Comparison of ENCODE assay signal across 24 mouse cellular contexts in genomic region chr1:166259526-166259925, GRCm38 (mm10). TPM values are rescaled to one million over a fixed set of nuclear protein-coding genes. Genes with fewer than 3 reads are reported as not detected.
A peak's percentile ranks its signal among the peaks of the same experiment; 100 is the strongest.
DNase-seq lines count a peak whose midpoint lies in the region; ATAC-seq lines count a peak whose summit lies in the region.
"Had no signal": no experiment of that assay in that cellular context is flagged by ENCODE, and none has a peak within 500 bp of the region (broad histone marks: within the 10 kb centered on the region; RNA-seq: fewer than 3 reads in every experiment).

No protein-coding gene starts in this region.

- no peak for DNase-seq in forebrain, embryonic 14.5 days (ENCODE audit: low spot score)
- DNase-seq in forebrain, embryonic 11.5 days (ENCODE audit: low spot score), result no peak
- DNase-seq in hindbrain, embryonic 10.5 days (ENCODE audit: low spot score), result no peak
- peak; percentile 49 for DNase-seq in brain, adult 2 months (ENCODE audit: low read depth, low spot score)
- DNase-seq in spleen, postnatal 10 days (ENCODE audit: low spot score in 2 of 2), result no peak
- DNase-seq in embryonic facial prominence, embryonic 10.5 days (ENCODE audit: low spot score), result no peak
- DNase-seq: adrenal gland, postnatal 14 days; cerebellum, adult 18-20 months; cerebellum, postnatal 25 days; gastrocnemius, postnatal 25 days; kidney, adult 11 months; lung, postnatal 4 days; retina, postnatal 1 day; right cerebral cortex, postnatal 4 days; thymus, postnatal 4 days had no signal

- H3K4me1 ChIP-seq in forebrain, embryonic 14.5 days (ENCODE audit: control insufficient read depth, insufficient read depth, low read length), result peaks cover 22% of the 10 kb centered on the region
- peaks cover 14% of the 10 kb centered on the region for H3K4me1 ChIP-seq in forebrain, embryonic 11.5 days (replicated peaks; ENCODE audit: control insufficient read depth, insufficient read depth, low read length)
- H3K4me1 ChIP-seq in hindbrain, embryonic 15.5 days (replicated peaks), result peaks cover 30% of the 10 kb centered on the region
- peaks cover 51% of the 10 kb centered on the region for H3K4me1 ChIP-seq in hindbrain, embryonic 10.5 days (replicated peaks)
- peaks cover 26% of the 10 kb centered on the region for H3K4me1 ChIP-seq in midbrain, embryonic 15.5 days
- H3K4me1 ChIP-seq in embryonic facial prominence, embryonic 10.5 days, result peaks cover 29% of the 10 kb centered on the region

- H3K9me3 ChIP-seq in forebrain, embryonic 14.5 days (replicated peaks; ENCODE audit: control insufficient read depth, low read length), result no peaks in the 10 kb centered on the region; the same call in 1 of the 2 replicates
- H3K9me3 ChIP-seq in forebrain, embryonic 11.5 days (ENCODE audit: control insufficient read depth, low read length), result no peaks in the 10 kb centered on the region; the same call in 1 of the 2 replicates
- no peaks in the 10 kb centered on the region for H3K9me3 ChIP-seq in hindbrain, embryonic 15.5 days
- H3K9me3 ChIP-seq in hindbrain, embryonic 10.5 days, result 0 out of 2 replicates have a peak, but pooled peaks cover 7% of the 10 kb centered on the region
- no peaks in the 10 kb centered on the region for H3K9me3 ChIP-seq in midbrain, embryonic 15.5 days
- no peaks in the 10 kb centered on the region for H3K9me3 ChIP-seq in embryonic facial prominence, embryonic 10.5 days
- H3K9me3 ChIP-seq: G1E; heart, embryonic 15.5 days; lung, embryonic 15.5 days had no signal

- H3K9ac ChIP-seq in forebrain, embryonic 14.5 days (ENCODE audit: low read length), result 0 out of 2 replicates have a peak overlapping the region, but pooled peaks have one; percentile 0
- H3K9ac ChIP-seq in forebrain, embryonic 11.5 days (ENCODE audit: low read length), result no peak overlapping the region
- no peak overlapping the region for H3K9ac ChIP-seq in hindbrain, embryonic 15.5 days
- no peak overlapping the region for H3K9ac ChIP-seq in midbrain, embryonic 15.5 days
- H3K9ac ChIP-seq: heart, embryonic 15.5 days; liver, embryonic 14.5 days; lung, embryonic 15.5 days had no signal

- H3K36me3 ChIP-seq in forebrain, embryonic 14.5 days (ENCODE audit: control insufficient read depth, insufficient read depth, low read length), result no peaks in the 10 kb centered on the region
- no peaks in the 10 kb centered on the region for H3K36me3 ChIP-seq in forebrain, embryonic 11.5 days (ENCODE audit: control insufficient read depth, insufficient read depth, low read length)
- no peaks in the 10 kb centered on the region for H3K36me3 ChIP-seq in hindbrain, embryonic 15.5 days
- H3K36me3 ChIP-seq in hindbrain, embryonic 10.5 days, result peaks cover 32% of the 10 kb centered on the region
- H3K36me3 ChIP-seq in midbrain, embryonic 15.5 days (replicated peaks), result no peaks in the 10 kb centered on the region
- H3K36me3 ChIP-seq in embryonic facial prominence, embryonic 10.5 days (replicated peaks), result peaks cover 7% of the 10 kb centered on the region; the same call in 1 of the 2 replicates
- H3K36me3 ChIP-seq: G1E; heart, embryonic 15.5 days; lung, embryonic 15.5 days had no signal

- no peak overlapping the region for H3K4me3 ChIP-seq in forebrain, embryonic 14.5 days (ENCODE audit: low read depth, low read length)
- H3K4me3 ChIP-seq in forebrain, embryonic 11.5 days (ENCODE audit: low read depth, low read length), result no peak overlapping the region
- no peak overlapping the region for H3K4me3 ChIP-seq in hindbrain, embryonic 15.5 days
- H3K4me3 ChIP-seq in hindbrain, embryonic 10.5 days, result no peak overlapping the region
- H3K4me3 ChIP-seq in midbrain, embryonic 15.5 days, result no peak overlapping the region
- H3K4me3 ChIP-seq in embryonic facial prominence, embryonic 10.5 days, result no peak overlapping the region
- H3K4me3 ChIP-seq: heart, embryonic 15.5 days; lung, embryonic 15.5 days had no signal

- H3K4me2 ChIP-seq in forebrain, embryonic 14.5 days (ENCODE audit: low read length), result no peak overlapping the region
- no peak overlapping the region for H3K4me2 ChIP-seq in forebrain, embryonic 11.5 days (ENCODE audit: low read depth, low read length, severe bottlenecking)
- H3K4me2 ChIP-seq in hindbrain, embryonic 15.5 days, result no peak overlapping the region
- peak overlapping the region; percentile 2; the same call in 1 of the 2 replicates for H3K4me2 ChIP-seq in midbrain, embryonic 15.5 days
- H3K4me2 ChIP-seq: heart, embryonic 15.5 days; lung, embryonic 15.5 days had no signal

- ATAC-seq in forebrain, embryonic 14.5 days, result no peak
- ATAC-seq in forebrain, embryonic 11.5 days (replicated peaks; ENCODE audit: low FRiP score), result no peak
- no peak for ATAC-seq in hindbrain, embryonic 15.5 days (ENCODE audit: low FRiP score, low read depth)
- ATAC-seq in midbrain, embryonic 15.5 days (replicated peaks), result no peak
- ATAC-seq: activated CD4-positive, CD25-positive, alpha-beta regulatory T cell, adult 4 months had no signal

- H3K27me3 ChIP-seq in forebrain, embryonic 14.5 days (replicated peaks; ENCODE audit: control insufficient read depth, insufficient read depth, low read length), result no peaks in the 10 kb centered on the region
- H3K27me3 ChIP-seq in forebrain, embryonic 11.5 days (ENCODE audit: control insufficient read depth, insufficient read depth, low read length), result no peaks in the 10 kb centered on the region
- no peaks in the 10 kb centered on the region for H3K27me3 ChIP-seq in hindbrain, embryonic 15.5 days
- peaks cover 16% of the 10 kb centered on the region; the same call in 1 of the 2 replicates for H3K27me3 ChIP-seq in hindbrain, embryonic 10.5 days (ENCODE audit: insufficient read depth, poor library complexity, severe bottlenecking)
- H3K27me3 ChIP-seq in midbrain, embryonic 15.5 days (replicated peaks), result no peaks in the 10 kb centered on the region
- peaks cover 35% of the 10 kb centered on the region for H3K27me3 ChIP-seq in embryonic facial prominence, embryonic 10.5 days (replicated peaks; ENCODE audit: low read depth, poor library complexity, severe bottlenecking)

- 83% methylated on average over 6 of the region's 6 CpGs for WGBS in forebrain, embryonic 14.5 days
- 84% methylated on average over 6 of the region's 6 CpGs for WGBS in forebrain, embryonic 11.5 days
- WGBS in hindbrain, embryonic 15.5 days, result 76% methylated on average over 6 of the region's 6 CpGs
- WGBS in hindbrain, embryonic 10.5 days, result 83% methylated on average over 6 of the region's 6 CpGs
- 64% methylated on average over 6 of the region's 6 CpGs for WGBS in midbrain, embryonic 15.5 days
- 80% methylated on average over 6 of the region's 6 CpGs for WGBS in embryonic facial prominence, embryonic 10.5 days

- no peak overlapping the region for H3K27ac ChIP-seq in forebrain, embryonic 14.5 days (ENCODE audit: low read depth, low read length)
- H3K27ac ChIP-seq in forebrain, embryonic 11.5 days (ENCODE audit: low read depth, low read length), result no peak overlapping the region
- peak overlapping the region; percentile 38; the same call in 1 of the 2 replicates for H3K27ac ChIP-seq in hindbrain, embryonic 15.5 days (replicated peaks)
- no peak overlapping the region for H3K27ac ChIP-seq in hindbrain, embryonic 10.5 days
- H3K27ac ChIP-seq in midbrain, embryonic 15.5 days, result 0 out of 2 replicates have a peak overlapping the region, but pooled peaks have one; percentile 1
- no peak overlapping the region for H3K27ac ChIP-seq in embryonic facial prominence, embryonic 10.5 days (replicated peaks)
- H3K27ac ChIP-seq: heart, embryonic 15.5 days; liver, embryonic 14.5 days; lung, embryonic 15.5 days had no signal

RNA-seq across cellular contexts. Expression of gene Ildr2, which starts 5.6 kb away (rescaled TPM):
- 2.6 TPM in 2 replicates for polyA plus RNA-seq in forebrain, embryonic 14.5 days (2014; fragmentation: Nextera tagmentation; extraction: Ambion mirVana)
- 10.8 and 10.9 TPM in 2 replicates for polyA plus RNA-seq in forebrain, embryonic 11.5 days (2014; fragmentation: Nextera tagmentation; extraction: Ambion mirVana)
- 4.1 and 4.9 TPM in 2 replicates for polyA plus RNA-seq in hindbrain, embryonic 15.5 days (2015; fragmentation: Nextera tagmentation; extraction: Ambion mirVana)
- polyA plus RNA-seq in hindbrain, embryonic 10.5 days (2016; fragmentation: Nextera tagmentation; extraction: Ambion mirVana), result 6.3 and 8.1 TPM in 2 replicates
- 6.1 and 6.2 TPM in 2 replicates for polyA plus RNA-seq in midbrain, embryonic 15.5 days (2015; fragmentation: Nextera tagmentation; extraction: Ambion mirVana)
- 1.8 and 3.3 TPM in 2 replicates for polyA plus RNA-seq in embryonic facial prominence, embryonic 10.5 days (2016; fragmentation: Nextera tagmentation; extraction: Ambion mirVana)
- polyA plus RNA-seq: activated CD4-positive, CD25-positive, alpha-beta regulatory T cell, adult 4 months; G1E had no signal

RNA-seq across cellular contexts. Expression of gene Mael, which starts 21.0 kb away (rescaled TPM):
- polyA plus RNA-seq in forebrain, embryonic 14.5 days (2014; fragmentation: Nextera tagmentation; extraction: Ambion mirVana), result not detected in 2 replicates
- polyA plus RNA-seq in forebrain, embryonic 11.5 days (2014; fragmentation: Nextera tagmentation; extraction: Ambion mirVana), result not detected in 2 replicates
- polyA plus RNA-seq in hindbrain, embryonic 15.5 days (2015; fragmentation: Nextera tagmentation; extraction: Ambion mirVana), result 0.22 and 0.43 TPM in 2 replicates
- polyA plus RNA-seq in hindbrain, embryonic 10.5 days (2016; fragmentation: Nextera tagmentation; extraction: Ambion mirVana), result 0.09 TPM in 1 of 2 replicates, not detected in the other
- 0.14 TPM in 1 of 2 replicates, not detected in the other for polyA plus RNA-seq in midbrain, embryonic 15.5 days (2015; fragmentation: Nextera tagmentation; extraction: Ambion mirVana)
- polyA plus RNA-seq in embryonic facial prominence, embryonic 10.5 days (2016; fragmentation: Nextera tagmentation; extraction: Ambion mirVana), result 0.15 TPM in 1 of 2 replicates, not detected in the other
- polyA plus RNA-seq: activated CD4-positive, CD25-positive, alpha-beta regulatory T cell, adult 4 months; embryonic facial prominence, embryonic 11.5 days; G1E; large intestine, adult 2 months; liver, embryonic 14.5 days; lung, embryonic 15.5 days had no signal

Comparison
In these comparisons a context has a peak if more than half of its experiments do, and no peak if none do; other contexts are left out.
1. H3K27ac ChIP-seq: peak in hindbrain, embryonic 15.5 days (single experiment) and midbrain, embryonic 15.5 days (single experiment); none in forebrain, embryonic 14.5 days (single experiment), forebrain, embryonic 11.5 days (single experiment), hindbrain, embryonic 10.5 days (single experiment) and embryonic facial prominence, embryonic 10.5 days (single experiment).